Mouse (Mus musculus) lung, adult 18-20 months (tissue): ENCODE results near the gene Emc8.

Experiments
- DNase-seq, 2 experiments: peaks; one replicate each; pipeline ENCODE4 v3.0.0; 2022; ENCODE audit warnings: mixed read lengths in 2 of 2

Emc8 gene

DNA sequence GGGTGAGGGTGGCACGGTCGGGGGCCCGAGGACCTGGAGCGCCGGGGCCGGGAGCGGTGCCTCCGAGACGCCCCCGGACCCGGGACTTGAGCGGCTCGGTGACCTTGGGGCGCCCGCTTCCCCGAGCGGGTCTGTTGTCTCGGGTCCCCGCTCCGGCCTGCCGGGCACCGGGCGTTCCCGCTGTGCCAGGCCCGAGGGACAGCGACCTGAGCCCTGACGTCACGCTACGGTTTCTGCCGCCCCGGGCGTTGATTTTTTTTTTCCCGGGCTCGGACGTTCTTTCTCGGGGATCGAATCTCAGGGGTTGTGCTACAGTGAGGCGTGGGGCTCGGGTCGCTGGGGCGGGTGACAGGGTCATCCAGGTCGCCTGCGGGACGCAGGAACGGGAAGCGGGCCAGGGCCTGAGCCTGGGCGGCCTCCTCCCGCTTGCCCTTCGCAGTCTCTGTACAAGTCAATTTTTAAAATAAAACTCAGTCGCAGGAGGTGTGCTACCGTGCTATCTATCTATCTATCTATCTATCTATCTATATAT is at the start of gene Emc8:
TSS of gene Emc8 (minus strand) at position 200 of the 532 bp plus-strand sequence.
- no peak for DNase-seq

DNA sequence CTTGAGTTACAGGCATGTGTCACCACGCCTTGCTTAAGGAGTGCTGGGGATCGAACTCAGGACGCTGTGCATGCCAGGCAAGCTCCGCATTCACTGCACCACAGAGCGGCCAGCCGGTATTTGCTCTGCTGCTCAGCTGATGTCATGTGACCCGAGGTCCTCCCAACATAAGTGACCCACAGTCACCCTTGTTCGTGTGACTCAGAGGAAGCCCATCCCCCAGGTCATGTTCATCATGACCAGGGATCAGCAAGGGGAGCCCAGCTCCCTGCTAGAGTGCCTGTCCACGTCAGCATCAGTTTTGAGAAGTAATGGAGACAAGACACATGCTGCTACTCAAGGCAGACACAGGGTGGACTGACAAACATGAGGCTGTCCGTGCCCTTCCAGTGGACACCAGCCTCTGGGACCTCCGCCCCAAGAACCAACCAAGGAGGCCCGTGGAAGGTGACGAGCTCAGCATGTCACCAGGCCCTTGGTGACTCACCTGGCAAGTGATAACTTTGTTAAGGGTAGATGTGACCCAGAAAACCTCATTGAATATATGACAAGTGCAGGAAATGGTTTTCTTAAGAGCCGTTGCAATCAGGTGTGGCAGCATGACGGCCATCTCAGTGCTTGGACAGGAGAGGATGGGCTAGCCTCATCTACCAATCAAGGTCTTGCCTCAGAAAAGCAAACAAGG is 47.8 kb upstream of the Emc8 start:
- no peak for DNase-seq

DNA sequence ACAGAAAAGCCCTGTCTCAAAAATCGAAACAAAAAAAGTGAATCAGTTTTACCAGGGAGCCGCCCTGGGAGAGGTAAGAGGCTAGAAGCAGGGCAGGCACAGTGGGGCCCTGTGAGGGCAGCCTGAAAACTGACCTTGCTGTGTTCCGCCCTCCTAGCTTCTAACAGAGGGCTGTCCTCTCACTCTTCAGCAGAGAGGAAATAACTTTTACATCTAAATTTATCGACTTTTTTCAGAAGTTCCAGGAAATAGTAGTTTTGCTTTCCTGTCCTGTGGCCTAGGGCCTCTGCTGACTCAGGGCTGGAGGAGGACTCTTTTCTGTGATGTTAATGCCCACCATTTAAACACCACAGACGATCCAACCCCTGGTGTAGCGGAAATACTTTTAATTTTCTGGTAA is 46.8 kb upstream of the Emc8 start:
- DNase-seq: no peak

DNA sequence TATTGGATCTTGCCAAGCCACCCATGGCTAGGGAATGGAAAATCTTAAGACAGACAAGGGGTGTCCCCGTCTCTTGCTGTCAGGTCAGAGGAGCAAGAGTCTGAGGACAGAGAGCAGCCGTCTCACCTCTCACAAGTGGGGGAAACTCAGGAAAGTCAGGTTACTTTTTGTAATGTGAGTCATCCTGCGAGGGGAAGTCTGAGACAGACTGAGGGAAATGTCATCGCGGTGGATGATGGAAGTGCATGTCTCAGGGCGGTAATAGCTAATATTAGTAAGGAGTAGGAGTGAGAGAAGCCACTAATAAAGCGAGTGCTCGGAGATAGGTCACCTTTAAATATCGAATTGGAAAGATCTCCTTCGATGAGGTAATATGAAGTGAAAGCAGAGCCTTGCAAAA is 40.8 kb upstream of the Emc8 start:
- no peak for DNase-seq

DNA sequence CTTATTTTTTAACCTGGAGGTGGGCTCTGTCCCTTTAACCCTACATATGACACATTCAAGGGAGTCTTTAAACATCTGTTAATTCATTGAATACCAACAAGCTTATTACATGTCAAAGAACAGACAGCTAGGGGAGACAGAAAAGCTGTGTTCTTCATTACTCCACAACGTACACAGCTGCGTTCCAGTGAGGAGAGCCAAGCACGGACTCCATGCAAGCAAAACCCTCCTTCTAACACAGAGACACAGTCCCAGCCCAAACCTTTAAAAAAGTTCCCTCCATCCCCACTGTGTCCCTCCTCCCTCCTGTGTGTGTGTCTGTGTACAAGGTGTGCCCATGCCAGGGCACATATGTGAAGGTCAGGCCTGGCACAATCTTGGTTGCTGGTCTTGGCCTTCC is 37.8 kb upstream of the Emc8 start:
- no peak for DNase-seq

DNA sequence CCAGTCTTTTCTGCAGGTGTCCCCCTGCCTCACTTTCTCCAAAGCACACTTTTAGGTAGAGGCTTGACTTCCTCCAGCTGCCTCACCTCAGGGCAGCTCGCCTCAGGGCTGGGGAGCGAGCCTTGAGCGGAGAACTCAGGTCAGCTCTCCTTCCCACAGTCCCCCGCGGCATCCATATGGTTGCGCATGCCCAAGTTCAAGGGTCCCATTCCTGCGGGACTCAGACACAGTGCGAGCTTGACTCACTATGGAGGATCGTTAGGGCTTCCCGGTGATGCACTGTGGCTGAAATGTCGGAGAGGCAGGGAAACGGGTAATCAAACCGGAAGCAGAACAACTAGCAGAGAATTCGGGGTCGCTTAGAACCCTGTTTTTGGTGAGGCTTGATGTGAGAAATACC is 36.8 kb upstream of the Emc8 start:
- DNase-seq: no peak

DNA sequence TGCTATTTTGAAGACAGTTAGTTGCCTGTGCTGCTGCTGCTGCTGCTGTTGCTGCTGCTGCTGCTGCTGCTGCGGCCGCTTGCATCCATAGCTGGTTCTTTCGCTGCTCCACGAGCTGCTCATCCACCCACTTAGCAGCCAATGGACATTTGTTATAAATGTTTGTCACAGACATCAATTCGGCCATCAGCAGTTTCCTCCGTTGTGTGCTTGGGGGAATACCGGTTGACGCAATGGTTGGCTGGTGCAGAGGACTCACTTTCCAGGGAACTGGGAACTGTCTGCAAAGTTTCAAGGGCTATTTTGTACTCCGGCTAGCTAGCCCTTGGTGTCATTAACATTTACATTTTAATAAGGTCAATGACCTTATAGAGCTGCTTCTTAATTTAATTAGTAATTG is 35.8 kb upstream of the Emc8 start:
- DNase-seq: no peak

DNA sequence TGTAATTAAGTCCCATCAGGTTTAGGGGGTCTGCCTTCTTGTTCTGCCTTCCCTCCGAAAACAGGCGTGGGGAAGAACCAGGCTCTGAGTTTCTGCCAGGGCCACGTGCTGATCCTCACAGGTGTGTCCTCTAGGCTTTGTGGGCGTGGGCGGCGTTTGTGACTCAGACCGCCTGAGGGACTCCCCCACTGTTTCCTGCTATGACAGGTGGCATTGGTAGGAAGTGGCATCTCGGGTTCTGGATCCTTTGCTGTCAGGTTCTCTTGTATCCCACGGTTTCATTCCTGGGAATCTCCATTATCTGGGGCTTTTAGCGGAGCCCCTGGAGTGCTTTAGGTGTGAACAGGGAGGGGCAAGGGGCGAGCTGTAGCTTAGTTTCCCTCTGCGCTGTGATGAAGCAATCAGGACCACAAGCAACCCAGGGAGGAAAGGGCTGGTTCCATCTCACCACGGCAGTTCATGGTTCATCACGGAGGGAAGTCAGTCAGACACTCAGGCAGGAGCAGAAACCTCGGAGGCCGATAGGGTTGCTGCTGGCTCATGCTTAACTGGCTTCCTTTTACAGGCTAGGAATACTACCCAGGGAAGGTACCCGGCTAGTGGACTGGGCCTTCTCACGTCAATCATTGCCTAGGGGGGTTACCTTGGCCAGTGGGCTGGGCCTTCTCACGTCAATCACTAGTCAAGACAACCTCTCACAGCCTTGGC is 33.5 kb upstream of the Emc8 start:
- peak in 1 of 2 experiments; percentile 45 for DNase-seq

DNA sequence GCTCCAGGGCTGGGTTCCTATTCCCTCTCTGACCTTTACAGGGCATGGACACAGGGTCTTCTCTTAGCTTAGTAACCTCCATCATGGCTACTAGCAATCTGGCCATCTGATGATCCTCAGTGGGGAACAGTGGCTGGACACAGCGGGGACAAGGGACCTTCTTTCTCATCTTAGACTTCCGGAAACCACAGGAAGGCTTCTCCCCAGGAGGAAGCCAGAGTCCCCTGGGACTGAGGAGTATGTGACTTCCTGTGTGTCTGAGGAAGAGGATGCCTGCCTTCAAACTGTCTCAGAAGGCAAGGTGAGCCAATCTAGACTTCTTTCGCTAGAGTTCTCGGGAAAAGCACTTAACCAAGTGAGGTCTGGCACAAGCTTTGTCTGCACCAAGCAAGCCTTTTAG is 31.7 kb upstream of the Emc8 start:
- no peak for DNase-seq

DNA sequence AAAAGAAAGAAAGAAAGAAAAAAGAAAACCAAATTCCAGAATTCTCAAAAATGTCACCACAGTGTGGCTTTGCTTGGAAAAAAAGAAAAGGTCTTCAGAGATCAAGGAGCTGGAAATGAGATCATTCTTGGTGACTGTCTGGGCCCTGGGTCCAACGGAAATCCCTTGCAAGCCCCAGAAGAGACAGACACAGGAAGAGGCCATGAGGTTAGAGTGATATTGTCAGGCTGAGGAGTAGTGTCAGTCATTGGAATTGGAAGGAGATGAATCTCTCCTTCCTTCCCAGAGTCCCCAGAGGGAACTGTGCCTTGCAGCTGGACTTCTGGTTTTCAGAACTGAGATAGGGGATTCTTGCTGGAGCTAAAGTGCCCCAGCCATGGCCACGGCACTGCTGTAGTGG is 31.2 kb upstream of the Emc8 start:
- no peak for DNase-seq

DNA sequence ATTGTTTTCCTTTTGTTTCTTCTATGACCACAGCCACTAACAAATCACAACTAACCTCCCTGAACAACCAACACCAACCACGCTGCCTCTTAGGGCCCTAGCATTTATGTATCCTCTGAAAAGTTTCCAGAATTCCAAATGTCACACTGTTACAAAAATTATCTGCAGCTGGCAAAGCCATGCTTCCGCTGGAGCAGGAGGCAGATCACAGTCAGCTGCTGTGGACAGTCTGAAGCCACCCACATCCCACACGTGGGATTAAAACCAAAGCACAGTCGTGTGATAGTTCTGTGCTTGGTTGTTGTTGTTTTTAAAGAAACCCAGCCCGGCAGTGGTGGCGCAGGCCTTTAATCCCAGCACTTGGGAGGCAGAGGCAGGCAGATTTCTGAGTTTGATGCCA is 30.7 kb upstream of the Emc8 start:
- no peak for DNase-seq

DNA sequence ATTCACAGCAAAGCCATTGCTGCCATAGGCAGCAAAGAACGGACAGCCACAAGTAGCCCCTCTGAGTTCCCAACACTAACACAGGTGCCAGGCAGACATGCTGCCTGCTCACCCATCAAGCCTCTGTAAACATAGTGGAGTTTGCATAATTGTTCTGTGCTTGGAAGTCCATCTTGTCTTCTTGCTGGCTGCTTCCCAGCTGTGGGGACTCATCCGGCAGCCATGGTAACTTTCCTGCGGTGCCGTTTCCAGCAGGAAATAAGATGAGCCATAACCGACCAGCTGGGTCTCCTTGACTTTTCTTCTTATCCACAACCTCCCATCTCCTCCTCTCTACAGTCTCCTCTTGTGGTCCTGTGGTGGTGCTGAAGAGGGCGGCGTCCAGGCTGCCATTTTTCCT is 30.1 kb upstream of the Emc8 start:
- no peak for DNase-seq

DNA sequence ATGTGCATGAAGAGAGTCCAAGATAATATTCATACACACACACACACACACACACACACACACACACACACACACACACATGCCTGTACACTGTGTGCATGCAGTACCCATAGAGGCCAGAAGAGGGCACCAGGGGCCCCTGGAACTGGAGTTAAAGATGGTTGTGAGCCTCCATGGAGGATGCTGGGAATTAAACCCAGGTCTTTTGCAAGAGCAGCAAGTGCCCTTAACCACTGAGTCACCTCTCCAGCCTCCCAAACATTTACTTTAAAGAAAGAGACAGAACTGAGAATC is 29.6 kb upstream of the Emc8 start:
- DNase-seq: no peak

DNA sequence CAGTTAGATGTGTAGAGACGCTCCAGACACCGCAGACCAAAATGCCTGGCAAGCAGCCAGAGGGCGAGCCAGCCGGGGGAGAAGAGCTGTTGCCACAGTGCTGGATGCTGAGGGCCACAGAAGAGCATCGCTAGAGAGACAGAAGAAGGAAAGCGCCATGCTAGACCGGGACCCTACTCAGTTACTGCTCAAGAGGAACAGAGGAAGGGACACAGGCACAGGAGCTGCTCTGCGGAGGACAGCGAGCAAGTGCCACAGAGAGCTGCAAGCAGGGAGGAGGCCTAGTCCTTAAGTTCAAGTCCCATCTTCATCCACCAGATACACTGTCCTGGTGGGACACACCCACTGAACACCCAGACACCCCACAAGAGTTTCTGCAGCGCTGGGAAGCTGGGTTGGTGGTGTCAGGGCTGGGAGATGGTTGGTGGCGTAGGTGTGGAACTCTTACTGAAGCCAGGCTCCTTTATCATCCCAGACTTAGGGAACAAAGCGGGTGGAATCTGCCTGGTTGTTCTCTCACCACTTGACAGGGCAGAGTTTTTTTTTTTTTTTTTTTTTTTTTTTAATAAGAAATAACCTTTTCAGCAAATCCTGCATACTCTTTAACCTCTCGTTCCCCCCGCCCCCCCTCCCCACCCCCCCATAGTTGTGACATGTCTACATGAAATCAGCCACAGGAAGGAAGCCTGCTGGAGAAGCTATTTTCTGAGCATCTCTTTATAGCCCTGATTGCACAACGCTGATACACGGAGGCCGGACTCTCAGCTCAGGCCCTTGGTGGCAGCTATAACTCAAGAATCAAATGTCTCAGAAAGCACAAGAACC is 29.0 kb upstream of the Emc8 start:
- DNase-seq: peak; percentile 48 to 50

DNA sequence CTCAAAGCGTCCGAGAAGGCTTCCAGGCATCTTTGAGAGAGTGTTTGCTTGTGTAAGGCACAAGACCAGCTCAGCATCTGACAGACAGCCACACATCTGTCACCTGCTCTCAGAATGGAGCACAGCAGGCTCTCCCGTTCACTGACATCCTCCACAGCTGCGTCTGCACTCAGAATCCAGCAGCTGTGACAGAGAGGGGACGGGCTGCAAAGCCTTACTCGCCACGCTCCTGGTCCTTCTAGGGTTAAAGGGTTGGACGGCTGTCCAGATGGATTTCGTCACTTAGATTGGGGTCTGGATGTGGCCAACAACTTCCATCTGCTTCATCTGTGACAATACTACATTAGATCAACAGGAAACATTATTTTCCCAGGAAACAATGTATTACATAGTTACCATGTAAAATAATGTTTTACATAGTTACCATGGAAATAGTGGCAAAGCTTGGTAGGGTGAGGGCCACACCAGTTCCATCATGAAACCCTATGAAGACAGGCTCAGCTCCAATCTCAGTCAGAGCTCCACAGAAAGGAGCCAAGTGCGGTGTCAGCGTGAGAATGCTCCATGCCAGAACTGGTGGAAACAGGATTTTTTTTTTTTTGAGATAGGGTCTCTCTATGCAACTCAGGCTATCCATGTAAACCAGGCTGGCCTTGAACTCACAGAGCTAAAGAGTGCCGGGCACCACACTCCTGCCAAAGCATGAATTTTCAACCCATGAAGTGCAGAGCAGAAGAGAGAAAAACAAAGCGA is 28.2 kb upstream of the Emc8 start:
- DNase-seq: no peak

DNA sequence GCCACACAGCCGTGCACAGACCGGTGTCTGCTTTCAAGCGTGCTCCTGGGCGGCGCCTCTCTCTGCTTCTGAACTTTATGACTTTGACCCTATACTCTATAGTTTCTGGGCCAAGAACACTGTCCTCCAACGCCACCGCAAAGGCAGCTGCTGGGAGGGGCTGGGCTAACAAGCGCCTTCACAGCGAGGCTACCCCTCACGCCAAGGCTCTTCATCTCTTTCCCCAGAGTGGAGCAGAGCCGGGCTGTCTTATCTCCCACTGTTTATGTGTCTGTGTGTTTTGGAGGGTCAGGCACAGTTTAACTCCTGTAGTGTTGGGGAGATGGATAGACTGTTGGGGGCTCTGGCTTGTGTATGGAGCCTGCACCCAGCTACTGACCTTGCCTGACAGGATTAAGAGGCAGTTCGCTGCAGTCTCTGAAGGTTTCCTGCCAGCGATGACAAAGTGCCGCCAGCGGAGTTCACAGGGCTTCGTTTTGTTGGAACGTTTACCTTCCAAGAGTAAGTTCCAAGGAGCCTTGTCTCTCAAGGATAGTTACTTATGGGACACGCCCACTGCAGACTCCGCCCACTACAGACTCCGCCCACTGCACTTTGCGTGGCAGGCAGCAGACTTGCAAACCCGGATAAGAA is 25.6 kb upstream of the Emc8 start:
- peak in 1 of 2 experiments; percentile 40 for DNase-seq

DNA sequence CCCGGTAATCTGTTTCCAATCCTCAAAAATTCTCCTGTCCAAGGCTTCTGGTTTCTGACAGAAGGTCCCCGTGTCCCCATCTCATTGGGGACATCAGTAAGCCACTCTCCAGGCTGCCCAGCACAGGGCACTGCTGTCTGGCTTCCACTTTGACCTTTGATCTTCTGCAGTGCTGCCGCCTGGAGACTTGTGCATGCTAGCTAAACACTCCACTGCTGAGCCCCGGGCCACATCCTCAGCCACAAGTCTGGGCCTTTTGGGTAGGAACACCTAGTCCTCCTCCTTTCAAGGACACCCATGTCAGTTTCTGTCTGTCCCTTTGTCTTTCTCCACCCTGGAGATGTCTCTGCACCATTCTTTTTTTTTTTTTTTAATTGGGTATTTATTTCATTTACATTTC is 24.6 kb upstream of the Emc8 start:
- no peak for DNase-seq

DNA sequence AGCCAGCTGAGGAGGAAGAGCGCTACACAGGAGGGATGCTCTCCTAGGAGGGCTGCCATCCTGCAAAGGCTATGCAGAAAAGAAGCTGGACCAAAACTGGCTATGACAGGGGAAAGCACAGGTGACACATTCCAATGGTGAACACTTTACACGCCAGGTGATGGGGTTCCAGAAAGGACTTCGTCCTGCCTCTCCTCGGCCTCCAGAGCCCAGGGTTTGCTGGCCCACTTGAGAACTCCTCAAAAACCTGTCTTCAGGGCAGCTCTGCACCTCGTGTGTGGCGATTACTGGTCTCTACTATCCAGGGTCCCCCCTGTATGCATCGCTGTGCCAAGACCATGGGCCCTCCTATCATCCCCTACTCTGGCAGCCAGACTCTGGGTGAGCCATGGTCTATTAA is 20.1 kb upstream of the Emc8 start:
- DNase-seq: no peak

DNA sequence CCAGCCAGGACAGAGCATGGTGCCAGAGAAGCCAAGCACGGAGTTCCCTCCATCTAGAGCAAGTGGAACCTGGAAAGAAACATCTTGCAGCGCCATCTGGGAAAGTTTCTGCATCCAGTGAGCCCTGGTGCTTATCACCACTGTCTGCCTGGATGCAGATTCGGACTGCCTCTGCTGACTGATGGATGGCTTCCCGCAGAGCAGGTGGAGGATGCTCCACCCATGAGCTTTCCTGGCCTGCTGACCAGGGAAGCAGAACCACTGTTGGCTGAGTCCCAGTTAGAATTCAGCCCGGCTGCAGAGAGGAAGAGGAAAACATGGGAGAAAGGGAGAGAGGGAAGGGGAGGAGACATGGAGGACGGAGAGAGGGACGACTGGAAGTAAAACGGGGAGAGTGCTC is 19.4 kb upstream of the Emc8 start:
- no peak for DNase-seq

DNA sequence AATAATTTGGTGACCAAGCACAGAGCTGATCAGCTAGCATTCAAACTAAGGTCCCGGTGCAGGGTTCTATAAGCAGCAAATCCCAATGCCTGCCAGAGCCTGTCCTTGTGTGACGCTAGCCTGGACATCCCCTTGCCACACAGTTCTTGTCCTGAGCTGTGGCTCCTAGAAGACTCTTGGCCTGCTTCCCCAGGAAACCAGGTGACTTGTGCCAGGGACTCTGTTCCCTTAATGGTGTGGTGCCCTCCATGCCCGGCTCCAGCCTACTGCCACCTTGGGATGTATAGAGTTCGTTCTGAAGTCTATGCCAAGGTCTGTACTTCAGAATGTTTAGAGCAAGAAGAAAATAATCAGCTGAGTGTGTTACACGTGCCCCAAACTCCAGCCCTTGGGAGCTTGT is 18.2 kb upstream of the Emc8 start:
- DNase-seq: no peak

DNA sequence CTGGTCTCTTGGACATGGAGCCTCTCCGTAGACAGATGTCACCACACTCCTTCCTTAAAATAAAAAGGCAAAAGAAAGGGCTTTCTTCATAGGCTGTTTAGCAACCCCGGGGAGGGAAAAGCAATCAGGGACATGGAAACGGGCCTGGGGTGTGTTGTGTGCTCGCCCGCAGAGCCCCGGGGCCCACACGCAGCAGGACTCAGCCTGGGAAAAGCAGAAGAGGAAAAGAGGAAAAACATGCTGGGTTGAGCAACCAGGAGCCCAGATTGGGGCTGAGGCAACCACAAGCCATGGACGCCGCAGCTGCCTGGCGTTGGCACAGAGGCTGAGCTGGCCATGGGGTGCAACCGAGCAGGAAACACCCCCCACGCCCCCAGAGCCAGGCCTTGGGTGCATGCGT is 17.7 kb upstream of the Emc8 start:
- peak; percentile 58 to 68 for DNase-seq

DNA sequence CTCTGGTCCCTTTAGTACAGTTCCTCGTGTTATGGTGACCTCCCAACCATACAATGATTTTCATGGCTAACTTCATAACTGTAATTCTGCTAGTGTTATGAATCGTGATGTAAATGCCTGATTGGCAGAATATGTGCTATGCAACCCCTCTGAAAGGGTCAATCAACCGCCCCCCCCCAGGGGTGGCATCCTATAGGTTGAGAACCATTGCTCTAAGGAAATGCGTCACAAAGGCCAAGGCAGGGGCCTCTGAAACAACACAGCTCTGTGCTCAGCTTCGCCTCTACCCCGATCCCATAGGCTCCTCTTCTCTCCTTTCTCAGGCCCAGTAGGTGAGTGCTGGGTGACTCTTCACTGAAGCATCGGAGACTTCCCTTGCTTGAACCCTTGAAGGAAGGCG is 17.2 kb upstream of the Emc8 start:
- no peak for DNase-seq

DNA sequence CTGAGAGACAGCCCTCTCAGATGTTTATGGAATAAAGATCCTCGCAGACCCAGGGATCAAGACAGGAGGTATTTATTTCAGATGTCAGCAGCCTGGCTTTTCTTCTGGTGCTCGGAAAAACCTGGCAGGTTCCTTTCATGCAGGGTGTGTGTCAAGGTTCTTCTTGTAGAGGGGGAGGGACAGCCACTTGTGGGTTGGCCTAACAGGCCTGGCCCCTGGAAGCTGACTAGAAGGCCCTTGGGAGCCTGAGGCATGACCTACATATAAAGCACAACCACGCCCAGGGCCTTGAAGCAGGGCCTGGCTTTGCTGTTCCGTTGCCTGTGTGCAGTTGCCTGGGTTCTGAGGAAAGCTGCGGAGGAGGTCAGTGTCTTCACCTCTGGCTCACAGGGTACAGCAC is 16.7 kb upstream of the Emc8 start:
- DNase-seq: peak; percentile 56 to 62
